Mouse (Mus musculus) forebrain, embryonic 16.5 days (tissue): ENCODE measurements around the gene Tnfsfm13. TPM values are rescaled to one million over a fixed set of nuclear protein-coding genes. Genes with fewer than 3 reads are reported as not detected.
"Not testable (repeated sequence)": the region's sequence is repeated elsewhere in the genome, so short reads cannot be mapped to it uniquely, and the experiment has no call there.

Source experiments
- ATAC-seq: fragments of 200-750 bp; cut with Nextera tagmentation; 2 replicates; pipeline ENCODE4 v1.8.0; 2017; ENCODE audit warnings: mild to moderate bottlenecking, moderate library complexity
- H3K27ac ChIP-seq: fragments of 300-500 bp; sonication (generic); 2 replicates; pipeline ENCODE4 v1.5.1; 2014; ENCODE audit warnings: low read length, control low read depth
- H3K27me3 ChIP-seq: fragments of 300-500 bp; sonication (generic); replicated peaks from 2 replicates; pipeline ENCODE4 v1.6.1; 2014; ENCODE audit warnings: low read length; ENCODE audit not compliant: control insufficient read depth, insufficient read depth
- H3K36me3 ChIP-seq: fragments of 300-500 bp; sonication (generic); 2 replicates; pipeline ENCODE4 v1.6.1; 2014; ENCODE audit not compliant: control insufficient read depth, insufficient read depth
- H3K4me1 ChIP-seq: fragments of 300-500 bp; sonication (generic); replicated peaks from 2 replicates; pipeline ENCODE4 v1.6.1; 2014; ENCODE audit warnings: low read length; ENCODE audit not compliant: control insufficient read depth, insufficient read depth
- H3K4me2 ChIP-seq: fragments of 300-500 bp; sonication (generic); 2 replicates; pipeline ENCODE4 v1.6.1; 2014; ENCODE audit warnings: mild to moderate bottlenecking, low read length, control low read depth
- H3K4me3 ChIP-seq: fragments of 300-500 bp; sonication (generic); replicated peaks from 2 replicates; pipeline ENCODE4 v1.5.1; 2014; ENCODE audit warnings: mild to moderate bottlenecking, low read length, control low read depth
- H3K9ac ChIP-seq: fragments of 300-500 bp; sonication (generic); replicated peaks from 2 replicates; pipeline ENCODE4 v1.6.1; 2014; ENCODE audit warnings: low read depth, low read length, control low read depth
- H3K9me3 ChIP-seq: fragments of 300-500 bp; sonication (generic); 2 replicates; pipeline ENCODE4 v1.6.1; 2016; ENCODE audit warnings: low read length; ENCODE audit not compliant: control insufficient read depth
- WGBS: fragments of 180-500 bp; shearing (Covaris S2); extraction: QIAGEN DNeasy Blood & Tissue Kit; methylation state at CpG from one replicate; pipeline ENCODE4 v1.1.7; 2014; 5-methylcytosine and 5-hydroxymethylcytosine counted together
- polyA plus RNA-seq: library from polyadenylated mRNA; unstranded; fragments of >200 nt; fragmentation: Nextera tagmentation; extraction: Ambion mirVana; gene quantifications from 2 replicates; pipeline ENCODE4 v1.2.1, GENCODE M21; 2015

Tnfsfm13 gene
- 0.81 and 1.2 TPM in 2 replicates for polyA plus RNA-seq

- H3K36me3 ChIP-seq, result no peaks in the 10 kb centered on the region
- ATAC-seq, result peak; percentile 20; the same call in 1 of the 2 replicates
- no peaks in the 10 kb centered on the region for H3K9me3 ChIP-seq
- no peak within 1 kb of the TSS for H3K27ac ChIP-seq
- peak within 1 kb of the TSS; percentile 44 for H3K4me3 ChIP-seq
- H3K9ac ChIP-seq, result peak within 1 kb of the TSS; percentile 68
- 2% methylated on average over 41 of the region's 41 CpGs for WGBS
- peaks cover 11% of the 10 kb centered on the region for H3K4me1 ChIP-seq
- no peaks in the 10 kb centered on the region for H3K27me3 ChIP-seq
- H3K4me2 ChIP-seq, result peak within 1 kb of the TSS; percentile 90
Observed at GRCm38 (mm10) chr11:69695361-69696181, at the start of gene Tnfsfm13, which contains the start of gene Tnfsf12. Gene Tnfsfm13 (minus strand): TSS chr11:69696098. Gene Tnfsf12 (minus strand): TSS chr11:69695849.

- H3K4me1 ChIP-seq, H3K27me3 ChIP-seq, ATAC-seq, H3K9me3 ChIP-seq, H3K9ac ChIP-seq, H3K4me3 ChIP-seq, H3K4me2 ChIP-seq, H3K27ac ChIP-seq: not testable (repeated sequence)
- 94% methylated on average over 2 of the region's 3 CpGs for WGBS
- H3K36me3 ChIP-seq, result peaks cover 20% of the 10 kb centered on the region
Observed at GRCm38 (mm10) chr11:69731408-69731807, 35.5 kb upstream of the Tnfsfm13 start.

DNA sequence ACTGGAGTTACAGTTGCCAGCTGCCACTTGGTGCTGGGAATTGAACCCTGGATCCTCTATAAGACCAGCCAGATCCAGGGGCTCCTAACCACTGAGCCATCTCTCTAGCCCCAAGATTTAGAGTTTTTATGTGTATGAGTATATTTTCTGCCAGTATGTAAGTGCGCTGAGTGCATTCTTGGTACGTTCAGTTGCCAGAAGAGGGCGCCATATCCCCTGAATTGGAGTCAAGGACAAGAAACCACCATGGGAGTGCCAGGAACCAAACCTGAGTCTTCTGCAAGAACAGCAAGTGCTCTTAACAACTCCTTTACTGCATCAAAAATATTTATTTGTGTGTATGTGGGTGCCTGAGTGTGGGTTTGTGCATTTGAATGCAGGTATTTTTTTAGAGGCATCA lies 33.2 kb upstream of the Tnfsfm13 start:
- no peak for ATAC-seq
- Histone ChIP-seq H3K27ac (no peak overlapping the region), H3K4me1 (no peaks in the 10 kb centered on the region), H3K9me3 (no peaks in the 10 kb centered on the region), H3K36me3 (peaks cover under 1% of the 10 kb centered on the region), H3K4me3 (no peak overlapping the region), H3K4me2 (no peak overlapping the region), H3K27me3 (no peaks in the 10 kb centered on the region), H3K9ac (no peak overlapping the region)
- 18% methylated on average over 3 of the region's 3 CpGs for WGBS

GRCm38 (mm10) chr11:69725951-69726350 lies 30.1 kb upstream of the Tnfsfm13 start:
- no peak for ATAC-seq
- H3K9me3 ChIP-seq, result no peaks in the 10 kb centered on the region
- no peaks in the 10 kb centered on the region for H3K27me3 ChIP-seq
- no peak overlapping the region for H3K4me3 ChIP-seq
- no peak overlapping the region for H3K9ac ChIP-seq
- H3K36me3 ChIP-seq, result no peaks in the 10 kb centered on the region
- 38% methylated on average over 5 of the region's 5 CpGs for WGBS
- no peaks in the 10 kb centered on the region for H3K4me1 ChIP-seq
- H3K27ac ChIP-seq, result no peak overlapping the region
- H3K4me2 ChIP-seq, result no peak overlapping the region

DNA sequence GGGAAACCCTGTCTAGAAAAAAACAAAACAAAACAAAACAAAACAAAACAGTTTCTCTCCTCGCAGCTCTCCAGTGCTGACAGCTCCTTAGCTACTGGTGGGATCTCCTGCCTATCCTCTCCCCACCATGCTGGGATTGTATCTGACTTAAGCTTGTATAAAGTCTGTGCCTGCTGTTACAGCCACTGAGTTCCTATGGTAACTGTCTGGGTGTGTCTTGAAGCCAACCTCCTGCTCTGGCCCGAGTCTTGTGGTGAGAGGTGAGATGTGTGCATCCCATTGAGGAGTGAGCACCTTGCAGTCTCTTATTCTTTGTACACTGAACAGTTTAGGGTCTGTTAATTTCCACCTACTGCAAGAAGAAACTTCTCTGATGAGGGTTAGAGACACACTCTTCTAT lies 27.2 kb upstream of the Tnfsfm13 start:
- Histone ChIP-seq H3K4me3 (no peak overlapping the region), H3K9ac (no peak overlapping the region), H3K27ac (no peak overlapping the region), H3K36me3 (no peaks in the 10 kb centered on the region), H3K27me3 (no peaks in the 10 kb centered on the region), H3K4me1 (no peaks in the 10 kb centered on the region), H3K4me2 (no peak overlapping the region), H3K9me3 (no peaks in the 10 kb centered on the region)
- 51% methylated on average over 2 of the region's 2 CpGs for WGBS
- ATAC-seq, result no peak

- Histone ChIP-seq H3K4me3 (no peak overlapping the region), H3K27ac (no peak overlapping the region), H3K36me3 (no peaks in the 10 kb centered on the region), H3K9me3 (no peaks in the 10 kb centered on the region), H3K9ac (no peak overlapping the region), H3K27me3 (no peaks in the 10 kb centered on the region), H3K4me1 (no peaks in the 10 kb centered on the region), H3K4me2 (no peak overlapping the region)
- no peak for ATAC-seq
- 81% methylated on average over 6 of the region's 6 CpGs for WGBS
Observed at GRCm38 (mm10) chr11:69720852-69721251, 25.0 kb upstream of the Tnfsfm13 start.

- no peak overlapping the region for H3K27ac ChIP-seq
- H3K9me3 ChIP-seq, result no peaks in the 10 kb centered on the region
- H3K4me1 ChIP-seq, result no peaks in the 10 kb centered on the region
- H3K27me3 ChIP-seq, result no peaks in the 10 kb centered on the region
- no peak overlapping the region for H3K4me2 ChIP-seq
- H3K36me3 ChIP-seq, result no peaks in the 10 kb centered on the region
- no peak for ATAC-seq
- no peak overlapping the region for H3K9ac ChIP-seq
- H3K4me3 ChIP-seq, result no peak overlapping the region
- WGBS, result 70% methylated on average over 6 of the region's 6 CpGs
Observed at GRCm38 (mm10) chr11:69719423-69719822, 23.5 kb upstream of the Tnfsfm13 start.

- WGBS, result 25% methylated on average over 15 of the region's 15 CpGs
- Histone ChIP-seq H3K36me3 (no peaks in the 10 kb centered on the region), H3K27ac (no peak overlapping the region), H3K9me3 (no peaks in the 10 kb centered on the region), H3K4me3 (no peak overlapping the region), H3K27me3 (no peaks in the 10 kb centered on the region), H3K4me1 (no peaks in the 10 kb centered on the region), H3K9ac (no peak overlapping the region), H3K4me2 (no peak overlapping the region)
- ATAC-seq, result no peak
Observed at GRCm38 (mm10) chr11:69718661-69719060, 22.8 kb upstream of the Tnfsfm13 start.

GRCm38 (mm10) chr11:69716953-69717352 lies 21.1 kb upstream of the Tnfsfm13 start:
- 75% methylated on average over 4 of the region's 4 CpGs for WGBS
- H3K27ac ChIP-seq, result no peak overlapping the region
- no peaks in the 10 kb centered on the region for H3K9me3 ChIP-seq

More at GRCm38 (mm10) chr11:69716953-69717352, 21.1 kb upstream of the Tnfsfm13 start:
- Histone ChIP-seq H3K4me3 (no peak overlapping the region), H3K27me3 (no peaks in the 10 kb centered on the region), H3K9ac (no peak overlapping the region), H3K4me1 (no peaks in the 10 kb centered on the region), H3K4me2 (no peak overlapping the region), H3K36me3 (no peaks in the 10 kb centered on the region)
- no peak for ATAC-seq
